Mouse (Mus musculus) adrenal gland, postnatal 25 days (tissue): ENCODE data around the gene Gm49405. TPM values are rescaled to one million over a fixed set of nuclear protein-coding genes. Genes with fewer than 3 reads are reported as not detected.
"Not testable (repeated sequence)": the region's sequence is repeated elsewhere in the genome, so short reads cannot be mapped to it uniquely, and the experiment has no call there.

Source experiments
- DNase-seq: peaks from one replicate; pipeline ENCODE4 v3.0.0; 2021; ENCODE audit warnings: mixed read lengths
- long read RNA-seq: library from polyadenylated mRNA; stranded (forward); transcript quantifications from one replicate; pipeline ENCODE4 v2.0.0, GENCODE M21; 2021
- total RNA-seq: library from RNA; stranded (reverse); gene quantifications from 2 replicates; pipeline ENCODE4 v1.2.3, GENCODE M21; 2021

The Gm49405 gene
- total RNA-seq, result 1.3 and 1.7 TPM in 2 replicates
- long read RNA-seq, partial matches to known transcripts, result 0 of 3 reads
- long read RNA-seq, other reads (novel, unspliced or antisense), result 3 of 3 reads

GRCm38 (mm10) chr19:4000119-4000900 is at the start of gene Gm49405, which contains the start of gene Nudt8:
Gm49405 (plus strand) TSS chr19:4000626.
Nudt8 (plus strand) TSS chr19:4000580.
- DNase-seq, result peak; percentile 90

- DNase-seq, result no peak
Measured at GRCm38 (mm10) chr19:3951461-3951860, 49.0 kb upstream of the Gm49405 start.

GRCm38 (mm10) chr19:3952099-3952498 is 48.3 kb upstream of the Gm49405 start:
- DNase-seq, result no peak

GRCm38 (mm10) chr19:3955033-3955432 is 45.4 kb upstream of the Gm49405 start:
- DNase-seq, result no peak

- DNase-seq, result no peak
Measured at GRCm38 (mm10) chr19:3955804-3956203, 44.6 kb upstream of the Gm49405 start.

- not testable (repeated sequence) for DNase-seq
Measured at GRCm38 (mm10) chr19:3957296-3958036, 43.0 kb upstream of the Gm49405 start.

GRCm38 (mm10) chr19:3958470-3958869 is 42.0 kb upstream of the Gm49405 start, which contains the start of gene Aldh3b3:
Aldh3b3 (plus strand) TSS chr19:3958645.
- no peak for DNase-seq

- no peak for DNase-seq
Measured at GRCm38 (mm10) chr19:3959030-3959429, 41.4 kb upstream of the Gm49405 start.

GRCm38 (mm10) chr19:3960211-3960610 is 40.2 kb upstream of the Gm49405 start:
- no peak for DNase-seq

GRCm38 (mm10) chr19:3961805-3962204 is 38.6 kb upstream of the Gm49405 start:
- DNase-seq, result not testable (repeated sequence)

GRCm38 (mm10) chr19:3962469-3962868 is 38.0 kb upstream of the Gm49405 start:
- DNase-seq, result no peak

GRCm38 (mm10) chr19:3964030-3964429 is 36.4 kb upstream of the Gm49405 start:
- no peak for DNase-seq

GRCm38 (mm10) chr19:3966330-3967075 is 33.9 kb upstream of the Gm49405 start:
- no peak for DNase-seq

GRCm38 (mm10) chr19:3967258-3967657 is 33.2 kb upstream of the Gm49405 start:
- no peak for DNase-seq

- no peak for DNase-seq
Measured at GRCm38 (mm10) chr19:3972229-3972628, 28.2 kb upstream of the Gm49405 start, which contains the start of gene Aldh3b2. Aldh3b2 (plus strand) TSS chr19:3972328.

GRCm38 (mm10) chr19:3974608-3975007 is 25.8 kb upstream of the Gm49405 start:
- not testable (repeated sequence) for DNase-seq

- DNase-seq, result no peak
Measured at GRCm38 (mm10) chr19:3975866-3976265, 24.6 kb upstream of the Gm49405 start.

GRCm38 (mm10) chr19:3980309-3980708 is 20.1 kb upstream of the Gm49405 start:
- peak; percentile 63 for DNase-seq

GRCm38 (mm10) chr19:3980917-3981316 is 19.5 kb upstream of the Gm49405 start:
- no peak for DNase-seq

GRCm38 (mm10) chr19:3983527-3984200 is 16.8 kb upstream of the Gm49405 start:
- no peak for DNase-seq

- peak; percentile 55 for DNase-seq
Measured at GRCm38 (mm10) chr19:3985261-3985681, 15.2 kb upstream of the Gm49405 start.

- peak; percentile 87 for DNase-seq
Measured at GRCm38 (mm10) chr19:3986334-3986733, 14.1 kb upstream of the Gm49405 start, which contains the start of gene Acy3. Acy3 (plus strand) TSS chr19:3986570.
